Mouse (Mus musculus) midbrain, embryonic 15.5 days (tissue): ENCODE data around the gene Alad. TPM values are rescaled to one million over a fixed set of nuclear protein-coding genes. Genes with fewer than 3 reads are reported as not detected.
"Not testable (repeated sequence)": the region's sequence is repeated elsewhere in the genome, so short reads cannot be mapped to it uniquely, and the experiment has no call there.

Source experiments
- ATAC-seq: fragments of 200-750 bp; cut with Nextera tagmentation; replicated peaks from 2 replicates; pipeline ENCODE4 v1.8.0; 2017; ENCODE audit warnings: moderate TSS enrichment
- H3K27ac ChIP-seq: fragments of 300-500 bp; sonication (generic); 2 replicates; pipeline ENCODE4 v1.5.1; 2015; ENCODE audit warnings: mild to moderate bottlenecking, inconsistent platforms
- H3K27me3 ChIP-seq: fragments of 300-500 bp; sonication (generic); replicated peaks from 2 replicates; pipeline ENCODE4 v1.6.1; 2015; ENCODE audit warnings: inconsistent platforms
- H3K36me3 ChIP-seq: fragments of 300-500 bp; sonication (generic); replicated peaks from 2 replicates; pipeline ENCODE4 v1.6.1; 2015; ENCODE audit warnings: inconsistent platforms
- H3K4me1 ChIP-seq: fragments of 300-500 bp; sonication (generic); 2 replicates; pipeline ENCODE4 v1.6.1; 2015; ENCODE audit warnings: inconsistent platforms
- H3K4me2 ChIP-seq: fragments of 300-500 bp; sonication (generic); 2 replicates; pipeline ENCODE4 v1.6.1; 2015; ENCODE audit warnings: inconsistent platforms, mild to moderate bottlenecking, moderate library complexity
- H3K4me3 ChIP-seq: fragments of 300-500 bp; sonication (generic); 2 replicates; pipeline ENCODE4 v1.5.1; 2015; ENCODE audit warnings: mild to moderate bottlenecking, inconsistent platforms
- H3K9ac ChIP-seq: fragments of 300-500 bp; sonication (generic); 2 replicates; pipeline ENCODE4 v1.6.1; 2015; ENCODE audit warnings: mild to moderate bottlenecking, inconsistent platforms
- H3K9me3 ChIP-seq: fragments of 300-500 bp; sonication (generic); 2 replicates; pipeline ENCODE4 v1.6.1; 2016; ENCODE audit warnings: inconsistent platforms
- WGBS: fragments of 180-500 bp; shearing (Covaris S2); methylation state at CpG from one replicate; pipeline ENCODE4 v1.1.7; 2015; ENCODE audit warnings: mixed read lengths; 5-methylcytosine and 5-hydroxymethylcytosine counted together
- polyA plus RNA-seq: library from polyadenylated mRNA; unstranded; fragments of >200 nt; fragmentation: Nextera tagmentation; extraction: Ambion mirVana; gene quantifications from 2 replicates; pipeline ENCODE4 v1.2.1, GENCODE M21; 2015

Gene Alad
- polyA plus RNA-seq, 1 experiment from 2014 or later, result 71.2 TPM

DNA sequence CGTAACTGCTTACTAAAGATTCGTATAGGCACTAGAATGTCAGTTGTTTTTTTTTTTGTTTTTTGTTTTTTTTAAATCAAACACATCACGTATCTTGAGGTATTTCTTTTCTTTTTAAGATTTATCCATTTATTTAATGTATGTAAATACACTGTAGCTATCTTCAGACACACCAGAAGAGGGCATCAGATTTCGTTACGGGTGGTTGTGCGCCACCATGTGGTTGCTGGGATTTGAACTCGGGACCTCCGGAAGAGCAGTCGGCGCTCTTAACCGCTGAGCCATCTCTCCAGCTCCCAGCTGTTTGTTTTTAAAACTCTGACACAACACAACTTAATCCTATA, 40.2 kb downstream of the Alad start:
- H3K27me3 ChIP-seq, result peaks cover 23% of the 10 kb centered on the region
- not testable (repeated sequence) for ATAC-seq, H3K9me3 ChIP-seq, H3K27ac ChIP-seq, H3K36me3 ChIP-seq
- H3K9ac ChIP-seq, result peak overlapping the region; percentile 27; the same call in 1 of the 2 replicates
- H3K4me2 ChIP-seq, result peak overlapping the region; percentile 65
- 13% methylated on average over 11 of the region's 11 CpGs for WGBS
- peak overlapping the region; percentile 39 for H3K4me3 ChIP-seq
- H3K4me1 ChIP-seq, result peaks cover 11% of the 10 kb centered on the region

DNA sequence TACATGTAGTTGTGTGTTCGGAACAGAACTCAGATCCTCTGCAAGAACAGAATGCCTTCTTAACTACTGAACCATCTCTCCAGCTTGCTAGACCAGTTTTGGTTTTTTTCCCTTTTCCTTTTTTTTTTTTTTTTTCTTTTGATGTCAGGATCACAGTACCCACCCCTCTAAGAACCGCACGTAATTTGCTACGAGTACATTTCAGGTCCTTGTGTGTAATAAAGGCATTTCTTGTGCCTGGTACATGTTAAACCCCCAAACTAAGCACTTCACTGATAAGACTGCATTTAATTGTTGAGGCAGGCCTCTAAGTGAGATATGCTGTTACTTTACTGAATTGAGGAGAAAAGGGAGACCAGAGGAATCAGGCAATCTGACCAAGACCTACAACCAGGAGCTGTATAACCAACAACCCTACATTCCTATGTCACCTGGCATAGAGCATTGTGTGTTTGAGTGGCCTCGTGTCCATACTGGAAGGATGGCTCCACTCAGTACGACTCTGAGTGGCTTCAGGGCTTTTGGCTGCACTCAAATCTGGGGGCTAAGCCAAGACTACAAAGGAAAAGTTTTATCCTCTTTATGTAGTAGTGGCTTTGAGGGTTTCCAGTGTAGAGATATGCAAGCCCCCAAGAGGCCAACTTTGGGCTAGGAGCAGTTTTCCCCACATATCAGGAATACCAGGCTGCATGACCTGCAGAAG, 42.0 kb downstream of the Alad start:
- H3K4me3 ChIP-seq, result no peak overlapping the region
- WGBS, result 86% methylated on average over 6 of the region's 6 CpGs
- no peaks in the 10 kb centered on the region for H3K9me3 ChIP-seq
- no peak for ATAC-seq
- H3K36me3 ChIP-seq, result no peaks in the 10 kb centered on the region
- H3K4me2 ChIP-seq, result no peak overlapping the region
- H3K4me1 ChIP-seq, result peaks cover 11% of the 10 kb centered on the region
- H3K27ac ChIP-seq, result no peak overlapping the region
- H3K9ac ChIP-seq, result no peak overlapping the region
- peaks cover 23% of the 10 kb centered on the region for H3K27me3 ChIP-seq

DNA sequence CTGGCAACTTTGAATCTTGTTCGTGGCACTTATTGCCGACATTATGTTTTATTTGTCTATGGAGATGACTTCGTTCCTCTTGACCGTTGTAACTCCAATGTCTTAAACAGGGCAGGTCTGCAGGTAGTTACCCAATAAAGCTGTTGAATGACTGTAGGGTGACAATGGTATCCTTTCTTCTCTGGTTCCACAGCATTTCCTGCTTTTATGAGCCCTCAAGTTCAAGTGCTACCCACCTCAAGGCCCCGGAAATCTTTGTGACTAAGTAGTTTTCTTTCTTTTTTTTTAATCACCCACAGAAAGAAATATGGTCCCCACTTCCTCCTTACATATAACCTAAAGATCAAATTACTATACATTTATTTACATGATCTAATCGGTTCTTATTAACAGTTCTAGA, 43.9 kb downstream of the Alad start:
- Histone ChIP-seq H3K9ac (no peak overlapping the region), H3K4me3 (no peak overlapping the region), H3K27me3 (peaks cover 23% of the 10 kb centered on the region), H3K9me3 (no peaks in the 10 kb centered on the region), H3K27ac (no peak overlapping the region), H3K36me3 (no peaks in the 10 kb centered on the region), H3K4me1 (peaks cover 11% of the 10 kb centered on the region), H3K4me2 (no peak overlapping the region)
- 95% methylated on average over 6 of the region's 6 CpGs for WGBS
- no peak for ATAC-seq

DNA sequence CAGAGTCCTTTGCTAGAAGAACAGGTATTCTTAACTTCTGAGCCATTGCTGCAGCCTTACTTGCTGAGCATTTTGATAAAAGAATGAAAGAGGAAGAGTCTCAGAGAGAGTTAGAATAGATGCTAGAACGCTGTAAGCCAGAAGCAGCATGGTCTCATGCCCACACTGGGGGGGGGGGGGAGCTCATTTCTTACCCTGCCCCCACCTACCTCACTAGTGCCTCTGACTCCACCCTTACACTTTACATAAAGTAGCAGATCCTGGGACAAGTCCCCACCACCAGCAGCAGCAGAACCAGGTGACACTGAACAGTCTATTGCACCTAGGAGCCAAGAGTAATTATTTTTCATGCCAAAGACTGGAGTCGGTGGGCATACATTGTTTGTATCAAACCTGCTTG, 44.6 kb downstream of the Alad start:
- Histone ChIP-seq H3K9me3 (no peaks in the 10 kb centered on the region), H3K9ac (no peak overlapping the region), H3K4me2 (no peak overlapping the region), H3K4me1 (peaks cover 13% of the 10 kb centered on the region), H3K4me3 (no peak overlapping the region), H3K27me3 (peaks cover 21% of the 10 kb centered on the region), H3K27ac (no peak overlapping the region), H3K36me3 (no peaks in the 10 kb centered on the region)
- WGBS, result 90% methylated on average over 2 of the region's 2 CpGs
- ATAC-seq, result no peak

DNA sequence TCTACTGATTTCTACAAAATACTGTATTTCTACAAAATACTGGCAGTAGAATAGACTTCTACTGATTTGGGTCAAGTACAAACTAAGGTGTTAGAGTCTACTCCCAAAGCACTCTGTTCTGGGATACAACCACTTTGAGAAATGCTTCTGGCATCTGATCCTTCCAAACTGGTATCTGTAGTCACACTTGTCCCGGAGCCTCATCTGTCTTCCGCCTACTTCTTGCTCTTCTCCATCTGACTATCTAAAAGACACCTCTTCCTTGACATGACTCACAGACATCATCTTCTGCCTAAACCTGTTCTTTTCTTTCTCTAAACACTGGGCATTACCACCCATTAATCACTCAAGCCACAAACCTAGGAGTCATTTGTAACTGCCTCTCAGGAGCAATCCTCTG, 47.6 kb downstream of the Alad start:
- WGBS, result 97% methylated on average over 2 of the region's 2 CpGs
- Histone ChIP-seq H3K4me2 (no peak overlapping the region), H3K27me3 (no peaks in the 10 kb centered on the region), H3K9ac (no peak overlapping the region), H3K4me3 (no peak overlapping the region), H3K27ac (no peak overlapping the region), H3K4me1 (peaks cover 7% of the 10 kb centered on the region; the same call in 1 of the 2 replicates), H3K36me3 (no peaks in the 10 kb centered on the region), H3K9me3 (no peaks in the 10 kb centered on the region)
- ATAC-seq, result no peak

DNA sequence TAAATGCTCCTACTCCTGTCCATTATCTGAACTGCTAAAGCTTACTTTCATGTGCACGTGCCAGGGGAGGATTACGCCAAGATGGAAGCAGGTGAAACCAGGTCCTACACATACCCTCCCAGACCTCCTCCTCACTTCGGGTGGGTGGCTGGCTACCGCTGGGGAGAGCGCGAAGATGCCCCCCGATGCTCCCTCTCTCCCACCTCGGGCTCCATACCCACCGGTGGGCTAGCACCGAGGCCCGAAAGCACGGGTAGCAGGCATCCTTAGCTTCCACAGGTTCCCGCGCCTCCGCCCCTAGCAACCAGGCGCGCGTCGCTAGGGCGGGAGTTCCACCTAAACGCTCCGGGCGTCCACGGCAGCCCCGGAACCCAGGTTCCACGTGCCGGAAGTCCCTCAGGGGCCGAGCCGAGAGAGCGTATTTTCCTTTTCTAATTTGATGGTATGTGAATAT, 49.1 kb downstream of the Alad start, which contains the start of gene Wdr31:
TSS of gene Wdr31 (minus strand) at position 299 of the 454 bp plus-strand sequence.
- H3K27ac ChIP-seq, result peak within 1 kb of the TSS; percentile 74
- no peaks in the 10 kb centered on the region for H3K27me3 ChIP-seq
- peak within 1 kb of the TSS; percentile 69 for H3K4me2 ChIP-seq
- H3K9ac ChIP-seq, result peak within 1 kb of the TSS; percentile 68
- no peaks in the 10 kb centered on the region for H3K36me3 ChIP-seq
- WGBS, result under 1% methylated on average over 30 of the region's 30 CpGs
- peaks cover 7% of the 10 kb centered on the region; the same call in 1 of the 2 replicates for H3K4me1 ChIP-seq
- H3K9me3 ChIP-seq, result no peaks in the 10 kb centered on the region
- peak within 1 kb of the TSS; percentile 66 for H3K4me3 ChIP-seq
- peak; percentile 98 for ATAC-seq

DNA sequence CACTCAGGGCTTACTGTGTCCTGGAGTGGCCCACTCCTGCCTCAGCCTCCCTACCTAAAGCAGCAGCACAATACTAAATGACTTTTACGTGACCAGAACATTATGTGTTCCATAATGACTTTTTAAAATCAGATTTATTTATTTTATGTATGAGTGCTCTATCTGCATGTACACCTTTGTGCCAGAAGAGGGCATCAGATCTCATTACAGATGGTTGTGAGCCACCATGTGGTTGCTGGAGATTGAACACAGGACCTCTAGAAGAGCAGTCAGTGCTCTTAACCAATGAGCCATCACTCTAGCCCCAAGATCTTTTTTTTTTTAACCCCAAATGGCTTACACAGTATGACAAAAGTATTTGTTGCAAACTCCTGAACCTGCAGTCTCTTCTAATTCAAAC, 51.6 kb downstream of the Alad start:
- H3K27ac ChIP-seq, result no peak overlapping the region
- no peak overlapping the region for H3K4me3 ChIP-seq
- H3K9me3 ChIP-seq, result no peaks in the 10 kb centered on the region
- H3K4me1 ChIP-seq, result peaks cover 7% of the 10 kb centered on the region; the same call in 1 of the 2 replicates
- 91% methylated on average over 1 of the region's 1 CpGs for WGBS
- H3K4me2 ChIP-seq, result no peak overlapping the region
- no peaks in the 10 kb centered on the region; the same call in 1 of the 2 replicates for H3K36me3 ChIP-seq
- H3K9ac ChIP-seq, result no peak overlapping the region
- ATAC-seq, result no peak
- H3K27me3 ChIP-seq, result no peaks in the 10 kb centered on the region

DNA sequence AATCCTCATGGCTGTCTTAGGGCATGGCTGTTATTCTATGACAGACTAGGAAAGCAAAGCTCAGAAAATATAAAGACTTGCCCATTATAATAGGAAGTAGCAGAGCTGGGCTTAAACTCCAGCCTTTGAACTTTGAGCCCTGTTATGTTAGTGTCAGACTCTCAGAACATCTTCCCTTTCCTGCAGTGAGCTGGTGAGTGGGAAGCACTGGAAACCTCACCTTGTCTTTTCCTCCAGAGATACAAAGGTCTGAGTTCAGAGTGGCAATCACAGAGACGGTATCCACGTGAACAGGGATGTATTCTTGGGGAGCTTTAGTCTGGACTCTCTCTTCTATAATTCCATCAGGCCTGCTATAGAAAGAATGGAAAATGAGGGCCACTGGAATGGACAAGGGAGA, 56.6 kb downstream of the Alad start:
- Histone ChIP-seq H3K27ac (no peak overlapping the region), H3K9ac (no peak overlapping the region), H3K27me3 (no peaks in the 10 kb centered on the region), H3K9me3 (no peaks in the 10 kb centered on the region), H3K4me2 (no peak overlapping the region), H3K4me3 (no peak overlapping the region), H3K4me1 (no peaks in the 10 kb centered on the region), H3K36me3 (peaks cover 3% of the 10 kb centered on the region; the same call in 1 of the 2 replicates)
- no peak for ATAC-seq
- 93% methylated on average over 2 of the region's 2 CpGs for WGBS

DNA sequence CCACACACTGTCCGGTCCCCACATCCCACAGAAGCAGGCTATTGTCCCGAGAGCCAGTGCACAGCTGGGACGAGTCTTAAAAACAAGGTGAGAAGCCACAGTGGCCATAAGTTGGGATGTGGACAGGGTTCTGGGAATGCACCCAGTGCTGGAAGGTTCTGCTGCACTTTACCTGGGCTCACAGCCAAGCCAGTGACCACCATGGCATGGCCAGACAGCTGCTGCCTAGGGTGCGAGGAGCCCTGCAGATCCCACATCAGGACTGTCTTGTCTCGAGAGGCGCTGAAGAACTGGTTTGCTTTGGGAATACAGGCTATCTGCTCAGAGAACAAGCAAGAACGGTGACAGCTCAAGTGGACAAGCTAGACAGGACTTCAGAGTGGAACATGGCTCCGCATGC, 59.4 kb downstream of the Alad start:
- WGBS, result 93% methylated on average over 8 of the region's 8 CpGs
- no peak overlapping the region for H3K9ac ChIP-seq

More for the DNA sequence above, 59.4 kb downstream of the Alad start:
- H3K4me1 ChIP-seq, result no peaks in the 10 kb centered on the region
- H3K9me3 ChIP-seq, result no peaks in the 10 kb centered on the region
- no peaks in the 10 kb centered on the region for H3K27me3 ChIP-seq
- H3K36me3 ChIP-seq, result peaks cover 3% of the 10 kb centered on the region; the same call in 1 of the 2 replicates
- H3K4me2 ChIP-seq, result no peak overlapping the region
- no peak for ATAC-seq
- no peak overlapping the region for H3K4me3 ChIP-seq
- H3K27ac ChIP-seq, result no peak overlapping the region

Other genes with a start within 250 kb of the Alad start
- gene Fkbp15, start 159.4 kb downstream of the Alad start, polyA plus RNA-seq, result 20.9 and 23.0 TPM in 2 replicates
- 34.6 and 36.8 TPM in 2 replicates for gene Slc31a1, start 159.2 kb downstream of the Alad start, polyA plus RNA-seq
- 75.0 and 76.5 TPM in 2 replicates for gene Cdc26, start 111.3 kb downstream of the Alad start, polyA plus RNA-seq
- 15.6 and 16.5 TPM in 2 replicates for gene Prpf4, start 111.1 kb downstream of the Alad start, polyA plus RNA-seq
- gene Rnf183, start 84.7 kb downstream of the Alad start, polyA plus RNA-seq, result 0.20 and 0.21 TPM in 2 replicates
- gene Wdr31, start 49.0 kb downstream of the Alad start, polyA plus RNA-seq, result 15.8 and 16.3 TPM in 2 replicates
- gene Bspry, start 39.9 kb downstream of the Alad start, polyA plus RNA-seq, result 0.60 and 1.0 TPM in 2 replicates
- gene Hdhd3, start 16.5 kb downstream of the Alad start, polyA plus RNA-seq, result 12.7 and 14.5 TPM in 2 replicates
- 58.9 and 62.2 TPM in 2 replicates for gene Pole3, start 5.2 kb upstream of the Alad start, polyA plus RNA-seq
- 0.52 and 1.2 TPM in 2 replicates for gene 4933430I17Rik, start 5.5 kb upstream of the Alad start, polyA plus RNA-seq
- gene Rgs3, start 39.9 kb upstream of the Alad start, polyA plus RNA-seq, result 76.6 and 80.1 TPM in 2 replicates